Mouse (Mus musculus) kidney, adult 9 months (tissue): Measurements from ENCODE around the gene Trmt44.
A peak's percentile ranks its signal among the peaks of the same experiment; 100 is the strongest.
"Not testable (repeated sequence)": the region's sequence is repeated elsewhere in the genome, so short reads cannot be mapped to it uniquely, and the experiment has no call there.

Experiments used
- DNase-seq: peaks from one replicate; pipeline ENCODE4 v3.0.0; 2022

The Trmt44 gene

GRCm38 (mm10) chr5:35584259-35584658 lies 9.4 kb upstream of the Trmt44 start:
- not testable (repeated sequence) for DNase-seq

- DNase-seq = no peak
These were observed 8.4 kb upstream of the Trmt44 start for GRCm38 (mm10) chr5:35583221-35583783.

GRCm38 (mm10) chr5:35582445-35583220 lies 7.8 kb upstream of the Trmt44 start, which contains the start of gene Acox3:
TSS of gene Acox3 (plus strand) at chr5:35583040.
- DNase-seq = peak; percentile 98

GRCm38 (mm10) chr5:35580156-35580922 lies 5.5 kb upstream of the Trmt44 start:
- no peak for DNase-seq

GRCm38 (mm10) chr5:35579247-35579893 lies 4.5 kb upstream of the Trmt44 start:
- no peak for DNase-seq

- DNase-seq = peak; percentile 78
These were observed 3.5 kb upstream of the Trmt44 start for GRCm38 (mm10) chr5:35578411-35578810.

GRCm38 (mm10) chr5:35576409-35577020 lies 1.6 kb upstream of the Trmt44 start:
- DNase-seq = peak; percentile 78

- no peak for DNase-seq
These were observed 3.3 kb downstream of the Trmt44 start for GRCm38 (mm10) chr5:35571546-35571945.

- no peak for DNase-seq
These were observed 8.2 kb downstream of the Trmt44 start for GRCm38 (mm10) chr5:35566632-35567031.

- DNase-seq = peak; percentile 82
These were observed 9.7 kb downstream of the Trmt44 start for GRCm38 (mm10) chr5:35565217-35565616.

GRCm38 (mm10) chr5:35563449-35563848 lies 11.4 kb downstream of the Trmt44 start:
- peak; percentile 76 for DNase-seq

GRCm38 (mm10) chr5:35562616-35563015 lies 12.3 kb downstream of the Trmt44 start:
- DNase-seq = no peak

GRCm38 (mm10) chr5:35559447-35559846 lies 15.4 kb downstream of the Trmt44 start:
- no peak for DNase-seq

- DNase-seq = no peak
These were observed 16.8 kb downstream of the Trmt44 start for GRCm38 (mm10) chr5:35557946-35558621.

GRCm38 (mm10) chr5:35556393-35556792 lies 18.5 kb downstream of the Trmt44 start:
- DNase-seq = no peak

GRCm38 (mm10) chr5:35552838-35553539 lies 21.9 kb downstream of the Trmt44 start:
- no peak for DNase-seq

- DNase-seq = no peak
These were observed 22.7 kb downstream of the Trmt44 start for GRCm38 (mm10) chr5:35551855-35552837.

- no peak for DNase-seq
These were observed 28.7 kb downstream of the Trmt44 start for GRCm38 (mm10) chr5:35546127-35546526.

- no peak for DNase-seq
These were observed 33.6 kb downstream of the Trmt44 start for GRCm38 (mm10) chr5:35541059-35541790.
